Mouse (Mus musculus): ENCODE data around the gene Cnih2. TPM values are rescaled to one million over a fixed set of nuclear protein-coding genes. Genes with fewer than 3 reads are reported as not detected.
A peak's percentile ranks its signal among the peaks of the same experiment; 100 is the strongest.

Gene Cnih2
- total and polyA plus RNA-seq, 2 experiments: 0.12 TPM; not detected in 1

DNA sequence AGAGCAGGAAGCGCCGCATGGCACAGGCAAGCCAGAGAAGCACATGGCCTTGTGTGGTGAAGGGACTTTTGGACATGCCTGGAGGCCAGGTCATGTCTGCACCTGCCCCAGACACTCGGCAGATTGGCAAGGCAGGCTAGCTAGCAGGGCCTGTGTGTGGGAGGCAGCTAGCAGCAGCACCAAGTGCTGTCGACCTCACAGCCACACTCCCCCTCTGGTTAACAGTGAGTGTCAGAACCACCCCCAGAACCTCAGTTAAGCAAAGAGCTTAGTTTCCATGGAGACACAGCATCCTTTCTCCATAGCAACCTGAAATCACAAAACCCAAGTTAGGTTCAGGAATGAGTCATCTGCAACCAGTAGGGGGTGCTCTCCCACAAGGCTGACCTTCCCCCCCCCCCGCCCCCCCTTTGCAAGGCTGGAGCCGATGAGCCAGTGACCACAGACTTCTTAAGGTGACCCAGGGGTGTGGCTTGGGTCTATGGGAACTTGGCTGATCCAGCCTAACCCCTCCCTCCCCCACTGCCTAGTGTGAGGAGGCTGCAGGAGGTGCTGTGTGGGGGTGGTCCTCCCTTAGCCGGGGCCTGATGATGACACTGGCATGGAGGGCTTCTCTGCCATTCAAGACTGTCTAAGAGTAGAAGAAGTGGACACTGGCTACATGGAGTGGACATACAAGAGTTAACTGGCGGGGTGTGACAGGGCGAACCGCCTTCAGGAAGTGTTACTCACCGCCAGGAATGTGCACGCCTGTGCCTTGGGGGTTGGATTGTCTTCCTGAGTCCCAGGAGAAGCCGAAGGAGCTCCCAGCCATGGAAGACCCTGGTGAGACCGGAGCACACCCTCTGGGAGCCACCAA lies 48.0 kb downstream of the Cnih2 start, which contains the start of gene Rin1:
TSS of gene Rin1 (plus strand) at position 435 of the 859 bp plus-strand sequence.
- Histone ChIP-seq H3K4me3 (ENCODE audit: insufficient read depth, low read depth, low read length) (peak within 1 kb of the TSS; percentile 33; the same call in 1 of the 2 replicates), H3K9ac (ENCODE audit: low read depth, low read length) (0 out of 2 replicates have a peak within 1 kb of the TSS, but pooled peaks have one; percentile 10), H3K79me2 (ENCODE audit: control insufficient read depth, insufficient read depth, low read length) (no peaks in the 10 kb centered on the region), H3K27me3 (ENCODE audit: control insufficient read depth, insufficient read depth, low read length) (no peaks in the 10 kb centered on the region), H3K4me1 (ENCODE audit: control insufficient read depth, insufficient read depth, low read length) (no peaks in the 10 kb centered on the region), H3K27ac (replicated peaks; ENCODE audit: insufficient read depth, low read depth, low read length) (no peak within 1 kb of the TSS), H3K36me3 (ENCODE audit: control insufficient read depth, insufficient read depth, low read length) (peaks cover 2% of the 10 kb centered on the region; the same call in 1 of the 2 replicates)
- TF ChIP-seq POLR2A (IDR thresholded peaks at IDR 0.05; ENCODE audit: extremely low read depth, insufficient read depth, low read length) (no peak), CTCF (IDR thresholded peaks at IDR 0.05; ENCODE audit: low read depth, low read length) (peak; percentile 17; the same call in 1 of the 2 replicates)
- 32% methylated on average over 14 of the region's 14 CpGs for WGBS
- peak; percentile 16 for DNase-seq (ENCODE audit: extremely low read depth, low read depth, low spot score)

DNA sequence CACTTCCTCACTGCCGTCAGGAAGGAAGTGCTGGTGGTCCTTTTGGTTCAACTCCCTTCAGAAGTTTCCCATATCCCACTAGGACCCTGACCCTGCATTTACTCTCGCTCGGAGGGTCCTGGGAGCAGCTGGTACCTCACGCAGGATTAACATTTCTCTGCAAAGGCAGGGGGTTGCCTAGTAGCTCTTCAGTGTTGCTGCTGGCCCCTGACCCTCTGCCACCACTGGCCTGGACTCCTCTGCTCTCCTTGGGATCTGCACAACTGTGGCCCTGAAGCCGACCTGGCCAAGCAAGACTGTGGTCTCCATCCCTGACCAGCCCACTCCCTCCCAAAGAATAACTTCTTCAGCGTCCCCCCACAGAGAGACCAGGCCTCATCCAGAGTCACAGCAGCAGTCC lies 49.0 kb downstream of the Cnih2 start:
- Histone ChIP-seq H3K9ac (ENCODE audit: low read depth, low read length) (no peak overlapping the region), H3K27ac (replicated peaks; ENCODE audit: insufficient read depth, low read depth, low read length) (no peak overlapping the region), H3K79me2 (ENCODE audit: control insufficient read depth, insufficient read depth, low read length) (no peaks in the 10 kb centered on the region), H3K36me3 (ENCODE audit: control insufficient read depth, insufficient read depth, low read length) (peaks cover 2% of the 10 kb centered on the region; the same call in 1 of the 2 replicates), H3K4me3 (ENCODE audit: insufficient read depth, low read depth, low read length) (no peak overlapping the region), H3K27me3 (ENCODE audit: control insufficient read depth, insufficient read depth, low read length) (no peaks in the 10 kb centered on the region), H3K4me1 (ENCODE audit: control insufficient read depth, insufficient read depth, low read length) (no peaks in the 10 kb centered on the region)
- TF ChIP-seq CTCF (IDR thresholded peaks at IDR 0.05; ENCODE audit: low read depth, low read length) (no peak), POLR2A (IDR thresholded peaks at IDR 0.05; ENCODE audit: extremely low read depth, insufficient read depth, low read length) (no peak)
- 92% methylated on average over 6 of the region's 6 CpGs for WGBS
- DNase-seq (ENCODE audit: extremely low read depth, low read depth, low spot score): no peak

DNA sequence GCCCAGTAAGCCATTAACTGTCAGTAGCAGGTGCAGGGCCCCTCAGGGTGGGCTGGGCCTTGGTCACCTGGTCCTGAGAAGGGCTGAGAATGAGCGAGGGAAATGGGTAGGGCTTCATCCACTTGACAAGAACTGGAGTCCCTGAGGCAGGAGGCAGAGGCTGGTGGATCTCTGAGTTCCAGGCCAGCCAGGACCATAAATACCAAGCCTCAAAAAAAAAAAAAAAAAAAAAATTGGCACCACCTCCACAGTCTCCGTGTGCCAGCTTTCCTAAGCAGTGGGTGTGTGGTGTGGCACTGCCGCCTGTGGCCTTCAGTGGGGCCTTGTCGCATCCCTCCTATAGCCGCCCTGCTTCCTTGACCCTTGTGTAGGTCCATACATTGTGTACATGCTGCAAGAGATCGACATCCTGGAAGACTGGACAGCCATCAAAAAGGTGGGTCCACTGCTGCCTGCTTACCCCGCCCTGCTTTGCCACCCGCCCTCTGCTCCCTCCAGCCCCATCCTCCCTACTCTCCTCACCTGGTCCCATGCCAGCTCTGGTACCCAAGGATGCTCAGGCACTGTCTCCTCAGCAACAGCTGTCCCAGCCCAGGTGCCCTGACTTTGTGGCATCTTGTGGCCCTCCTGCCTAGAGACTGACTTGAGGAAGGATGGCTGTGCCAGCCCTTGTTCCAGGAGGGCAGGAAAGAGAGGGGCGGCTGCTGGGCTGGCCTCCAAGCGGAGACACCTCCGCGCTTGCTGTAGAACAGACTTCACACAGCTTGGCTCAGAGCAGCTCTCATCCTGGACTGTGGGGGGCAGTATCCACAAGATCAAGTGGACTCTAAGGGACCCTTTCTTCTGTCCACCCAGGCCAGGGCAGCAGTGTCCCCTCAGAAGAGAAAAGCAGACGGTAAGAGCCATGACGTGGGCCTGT lies 49.9 kb downstream of the Cnih2 start:
- peaks cover 2% of the 10 kb centered on the region; the same call in 1 of the 2 replicates for H3K36me3 ChIP-seq (ENCODE audit: control insufficient read depth, insufficient read depth, low read length)
- WGBS: 86% methylated on average over 14 of the region's 14 CpGs

DNA sequence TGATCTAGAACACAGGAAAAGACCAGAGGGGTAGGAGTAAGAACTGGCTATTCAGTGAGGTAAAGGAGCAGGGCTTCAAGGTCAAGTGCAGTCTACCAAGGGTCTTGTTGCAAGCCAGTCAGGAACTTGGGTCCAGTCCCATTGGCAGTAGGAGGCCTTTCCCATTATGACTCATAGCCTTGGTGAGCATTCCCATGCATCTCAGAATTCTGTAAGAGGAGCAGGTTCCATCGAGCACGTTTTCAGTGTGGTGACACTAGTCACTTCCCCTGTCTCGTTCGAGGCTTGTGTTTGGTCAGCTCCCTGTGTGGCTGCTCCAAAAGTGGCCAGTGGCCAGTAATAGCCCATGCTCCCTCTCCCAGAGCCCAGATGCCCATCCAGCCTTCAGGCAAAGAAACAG lies 52.8 kb downstream of the Cnih2 start:
- no peak for DNase-seq (ENCODE audit: extremely low read depth, low read depth, low spot score)
- Histone ChIP-seq H3K4me3 (ENCODE audit: insufficient read depth, low read depth, low read length) (no peak overlapping the region), H3K27ac (replicated peaks; ENCODE audit: insufficient read depth, low read depth, low read length) (no peak overlapping the region), H3K9ac (ENCODE audit: low read depth, low read length) (no peak overlapping the region), H3K4me1 (ENCODE audit: control insufficient read depth, insufficient read depth, low read length) (peaks cover 4% of the 10 kb centered on the region; the same call in 1 of the 2 replicates), H3K27me3 (ENCODE audit: control insufficient read depth, insufficient read depth, low read length) (no peaks in the 10 kb centered on the region), H3K79me2 (ENCODE audit: control insufficient read depth, insufficient read depth, low read length) (no peaks in the 10 kb centered on the region), H3K36me3 (ENCODE audit: control insufficient read depth, insufficient read depth, low read length) (peaks cover 2% of the 10 kb centered on the region; the same call in 1 of the 2 replicates)
- 67% methylated on average over 4 of the region's 4 CpGs for WGBS
- TF ChIP-seq CTCF (IDR thresholded peaks at IDR 0.05; ENCODE audit: low read depth, low read length): no peak
- no peak for TF ChIP-seq POLR2A (IDR thresholded peaks at IDR 0.05; ENCODE audit: extremely low read depth, insufficient read depth, low read length)

More for the DNA sequence above, 49.9 kb downstream of the Cnih2 start:
- Histone ChIP-seq H3K4me3 (ENCODE audit: insufficient read depth, low read depth, low read length) (no peak overlapping the region), H3K79me2 (ENCODE audit: control insufficient read depth, insufficient read depth, low read length) (no peaks in the 10 kb centered on the region), H3K27me3 (ENCODE audit: control insufficient read depth, insufficient read depth, low read length) (no peaks in the 10 kb centered on the region), H3K9ac (ENCODE audit: low read depth, low read length) (no peak overlapping the region), H3K4me1 (ENCODE audit: control insufficient read depth, insufficient read depth, low read length) (no peaks in the 10 kb centered on the region), H3K27ac (replicated peaks; ENCODE audit: insufficient read depth, low read depth, low read length) (no peak overlapping the region)
- no peak for TF ChIP-seq CTCF (IDR thresholded peaks at IDR 0.05; ENCODE audit: low read depth, low read length)
- no peak for TF ChIP-seq POLR2A (IDR thresholded peaks at IDR 0.05; ENCODE audit: extremely low read depth, insufficient read depth, low read length)
- no peak for DNase-seq (ENCODE audit: extremely low read depth, low read depth, low spot score)

Other genes with a start within 250 kb of the Cnih2 start
- 44.1 and 55.0 TPM in 2 replicates for gene Ctsf, start 243.4 kb downstream of the Cnih2 start, total RNA-seq (2014; rRNA removed)
- 69.4 and 88.9 TPM in 2 replicates for gene Ctsf, start 243.4 kb downstream of the Cnih2 start, polyA plus RNA-seq (2012; rRNA removed)
- gene Actn3, start 220.6 kb downstream of the Cnih2 start, total RNA-seq (2014; rRNA removed): 1.1 TPM in 1 of 2 replicates, not detected in the other
- gene Actn3, start 220.6 kb downstream of the Cnih2 start, polyA plus RNA-seq (2012; rRNA removed): 0.11 TPM in 1 of 2 replicates, not detected in the other
- gene Zdhhc24, start 219.9 kb downstream of the Cnih2 start, total RNA-seq (2014; rRNA removed): 2.5 and 3.4 TPM in 2 replicates
- 4.8 and 7.7 TPM in 2 replicates for gene Zdhhc24, start 219.9 kb downstream of the Cnih2 start, polyA plus RNA-seq (2012; rRNA removed)
- 0.65 and 0.87 TPM in 2 replicates for gene Bbs1, start 191.9 kb downstream of the Cnih2 start, total RNA-seq (2014; rRNA removed)
- gene Bbs1, start 191.9 kb downstream of the Cnih2 start, polyA plus RNA-seq (2012; rRNA removed): 0.73 and 0.95 TPM in 2 replicates
- 52.1 and 69.7 TPM in 2 replicates for gene Dpp3, start 170.2 kb downstream of the Cnih2 start, total RNA-seq (2014; rRNA removed)
- 121 and 122 TPM in 2 replicates for gene Dpp3, start 170.2 kb downstream of the Cnih2 start, polyA plus RNA-seq (2012; rRNA removed)
- 1.0 and 3.4 TPM in 2 replicates for gene Peli3, start 155.4 kb downstream of the Cnih2 start, total RNA-seq (2014; rRNA removed)
- gene Peli3, start 155.4 kb downstream of the Cnih2 start, polyA plus RNA-seq (2012; rRNA removed): 1.4 and 2.6 TPM in 2 replicates
- gene Mrpl11, start 136.4 kb downstream of the Cnih2 start, total RNA-seq (2014; rRNA removed): 40.0 and 46.4 TPM in 2 replicates
- gene Mrpl11, start 136.4 kb downstream of the Cnih2 start, polyA plus RNA-seq (2012; rRNA removed): 27.6 and 30.7 TPM in 2 replicates
- not detected in 2 replicates for gene Npas4, start 108.2 kb downstream of the Cnih2 start, total RNA-seq (2014; rRNA removed)
- gene Npas4, start 108.2 kb downstream of the Cnih2 start, polyA plus RNA-seq (2012; rRNA removed): not detected in 2 replicates
- 0.28 and 0.34 TPM in 2 replicates for gene Slc29a2, start 74.7 kb downstream of the Cnih2 start, total RNA-seq (2014; rRNA removed)
- gene Slc29a2, start 74.7 kb downstream of the Cnih2 start, polyA plus RNA-seq (2012; rRNA removed): 1.7 and 2.3 TPM in 2 replicates
- 11.8 and 13.2 TPM in 2 replicates for gene B4gat1, start 59.7 kb downstream of the Cnih2 start, total RNA-seq (2014; rRNA removed)
- gene B4gat1, start 59.7 kb downstream of the Cnih2 start, polyA plus RNA-seq (2012; rRNA removed): 20.1 and 20.4 TPM in 2 replicates
- gene AC124502.3, start 59.6 kb downstream of the Cnih2 start, total RNA-seq (2014; rRNA removed): 2.1 and 3.7 TPM in 2 replicates
- gene AC124502.3, start 59.6 kb downstream of the Cnih2 start, polyA plus RNA-seq (2012; rRNA removed): 0.07 and 0.09 TPM in 2 replicates
- gene Brms1, start 57.2 kb downstream of the Cnih2 start, total RNA-seq (2014; rRNA removed): 13.2 and 13.8 TPM in 2 replicates
- gene Brms1, start 57.2 kb downstream of the Cnih2 start, polyA plus RNA-seq (2012; rRNA removed): 22.6 TPM in 2 replicates
- 0.09 and 0.20 TPM in 2 replicates for gene Rin1, start 48.0 kb downstream of the Cnih2 start, total RNA-seq (2014; rRNA removed)
- 0.40 and 0.78 TPM in 2 replicates for gene Rin1, start 48.0 kb downstream of the Cnih2 start, polyA plus RNA-seq (2012; rRNA removed)
- gene Cd248, start 30.4 kb downstream of the Cnih2 start, total RNA-seq (2014; rRNA removed): 0.18 and 0.54 TPM in 2 replicates
- gene Cd248, start 30.4 kb downstream of the Cnih2 start, polyA plus RNA-seq (2012; rRNA removed): 0.57 and 0.98 TPM in 2 replicates
- under 0.01 TPM in 2 replicates for gene Tmem151a, start 13.0 kb downstream of the Cnih2 start, total RNA-seq (2014; rRNA removed)
- gene Tmem151a, start 13.0 kb downstream of the Cnih2 start, polyA plus RNA-seq (2012; rRNA removed): 0.24 and 0.26 TPM in 2 replicates
- gene Yif1a, start 10.0 kb downstream of the Cnih2 start, total RNA-seq (2014; rRNA removed): 79.3 and 85.7 TPM in 2 replicates
- gene Yif1a, start 10.0 kb downstream of the Cnih2 start, polyA plus RNA-seq (2012; rRNA removed): 188 and 215 TPM in 2 replicates
- gene Rab1b, start 8.6 kb upstream of the Cnih2 start, total RNA-seq (2014; rRNA removed): 82.1 and 98.7 TPM in 2 replicates
- 165 and 169 TPM in 2 replicates for gene Rab1b, start 8.6 kb upstream of the Cnih2 start, polyA plus RNA-seq (2012; rRNA removed)
- gene Klc2, start 20.0 kb upstream of the Cnih2 start, total RNA-seq (2014; rRNA removed): 2.4 and 4.6 TPM in 2 replicates
- gene Klc2, start 20.0 kb upstream of the Cnih2 start, polyA plus RNA-seq (2012; rRNA removed): 8.7 and 12.3 TPM in 2 replicates
- 1.1 and 3.3 TPM in 2 replicates for gene Pacs1, start 174.6 kb upstream of the Cnih2 start, total RNA-seq (2014; rRNA removed)
- gene Pacs1, start 174.6 kb upstream of the Cnih2 start, polyA plus RNA-seq (2012; rRNA removed): 2.4 and 3.0 TPM in 2 replicates
- 58.1 and 60.0 TPM in 2 replicates for gene Sf3b2, start 196.9 kb upstream of the Cnih2 start, total RNA-seq (2014; rRNA removed)
- gene Sf3b2, start 196.9 kb upstream of the Cnih2 start, polyA plus RNA-seq (2012; rRNA removed): 60.8 and 61.4 TPM in 2 replicates
- not detected in 2 replicates for gene Gal3st3, start 199.8 kb upstream of the Cnih2 start, total RNA-seq (2014; rRNA removed)
- gene Gal3st3, start 199.8 kb upstream of the Cnih2 start, polyA plus RNA-seq (2012; rRNA removed): not detected in 2 replicates
- gene Catsper1, start 237.2 kb upstream of the Cnih2 start, total RNA-seq (2014; rRNA removed): not detected in 2 replicates
- 0.05 TPM in 1 of 2 replicates, not detected in the other for gene Catsper1, start 237.2 kb upstream of the Cnih2 start, polyA plus RNA-seq (2012; rRNA removed)